Mouse (Mus musculus) midbrain, embryonic 15.5 days (tissue): ENCODE measurements around the gene Clec2l. TPM values are rescaled to one million over a fixed set of nuclear protein-coding genes. Genes with fewer than 3 reads are reported as not detected.

Source experiments
- polyA plus RNA-seq: library from polyadenylated mRNA; unstranded; fragments of >200 nt; fragmentation: Nextera tagmentation; extraction: Ambion mirVana; gene quantifications from 2 replicates; pipeline ENCODE4 v1.2.1, GENCODE M21; 2015

Clec2l gene
- polyA plus RNA-seq, 1 experiment from 2014 or later: 28.9 TPM

Other genes with a start within 250 kb of the Clec2l start
- gene Ubn2, start 229.1 kb upstream of the Clec2l start, polyA plus RNA-seq: 24.4 and 25.4 TPM in 2 replicates
- 191 and 193 TPM in 2 replicates for gene Fmc1, start 129.6 kb upstream of the Clec2l start, polyA plus RNA-seq
- gene Luc7l2, start 111.7 kb upstream of the Clec2l start, polyA plus RNA-seq: 35.4 and 40.9 TPM in 2 replicates
- 0.11 and 0.26 TPM in 2 replicates for gene Klrg2, start 25.8 kb upstream of the Clec2l start, polyA plus RNA-seq
- 2.3 TPM in 2 replicates for gene Tbxas1, start 212.3 kb downstream of the Clec2l start, polyA plus RNA-seq
- gene Hipk2, start 213.1 kb downstream of the Clec2l start, polyA plus RNA-seq: 43.5 and 45.3 TPM in 2 replicates